Comparison of ENCODE assay signal across 8 mouse cellular contexts in the genomic region with DNA sequence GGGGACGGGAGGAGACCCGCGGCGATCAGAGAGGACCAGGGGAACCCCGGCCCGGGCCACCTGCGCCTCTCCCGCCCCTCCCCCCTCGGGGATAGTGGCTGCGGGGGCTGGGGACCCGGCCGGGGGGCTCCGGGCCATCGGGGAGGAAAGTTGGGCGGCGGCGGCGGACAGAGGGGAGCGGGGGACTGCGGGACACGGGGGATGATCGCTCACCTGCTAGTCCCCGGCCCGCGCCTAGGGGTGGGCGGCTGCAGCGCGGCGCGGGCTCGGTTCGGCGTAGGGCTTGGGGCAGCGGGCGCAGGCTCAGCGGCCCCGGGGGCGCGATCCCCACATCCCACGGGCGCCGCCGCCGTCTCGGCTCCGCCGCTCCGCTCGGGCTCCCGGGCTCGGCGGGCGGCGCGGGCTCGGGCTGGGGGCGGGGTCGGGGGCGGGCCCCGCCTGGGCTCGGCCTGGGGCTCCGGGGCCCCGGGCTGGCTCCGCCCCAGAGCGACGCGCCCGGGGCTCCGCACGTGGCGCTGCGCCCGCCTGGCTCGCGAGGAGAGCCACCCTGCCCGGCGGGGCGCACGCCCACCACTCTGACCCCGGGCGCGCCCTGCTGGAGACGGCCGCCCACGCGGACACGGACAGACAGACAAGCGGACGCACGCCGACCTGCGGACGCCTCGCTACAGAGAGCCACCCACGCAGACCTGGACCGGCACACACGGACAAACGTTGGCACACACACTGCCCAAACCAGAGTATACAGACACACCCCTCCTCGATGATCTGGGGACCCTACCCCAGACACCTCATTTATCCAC. TPM values are rescaled to one million over a fixed set of nuclear protein-coding genes. Genes with fewer than 3 reads are reported as not detected.
DNase-seq lines count a peak whose midpoint lies in the region; ATAC-seq lines count a peak whose summit lies in the region.

A gene (minus strand): TSS at position 381 of the 803 bp plus-strand sequence.

- peaks cover 8% of the 10 kb centered on the region; the same call in 1 of the 2 replicates for H3K4me1 ChIP-seq in kidney, embryonic 16.5 days (ENCODE audit: insufficient read depth, low read length)
- H3K4me1 ChIP-seq in midbrain, embryonic 16.5 days (ENCODE audit: control insufficient read depth, insufficient read depth, low read length): peaks cover 10% of the 10 kb centered on the region

- peak; percentile 89 for ATAC-seq in kidney, embryonic 16.5 days (ENCODE audit: low FRiP score, low TSS enrichment)
- ATAC-seq in midbrain, embryonic 16.5 days: peak; percentile 46; the same call in 1 of the 2 replicates
- ATAC-seq in frontal cortex, adult (ENCODE audit: low TSS enrichment): no peak

- H3K27me3 ChIP-seq in kidney, embryonic 16.5 days (ENCODE audit: insufficient read depth, low read length): peaks cover 83% of the 10 kb centered on the region
- peaks cover 75% of the 10 kb centered on the region for H3K27me3 ChIP-seq in midbrain, embryonic 16.5 days (ENCODE audit: control insufficient read depth, insufficient read depth, low read depth, low read length)

- H3K9ac ChIP-seq in kidney, embryonic 16.5 days (replicated peaks; ENCODE audit: low read length): peak within 1 kb of the TSS; percentile 57
- peak within 1 kb of the TSS; percentile 35 for H3K9ac ChIP-seq in midbrain, embryonic 16.5 days (ENCODE audit: low read depth, low read length)

- peak within 1 kb of the TSS; percentile 86 for H3K4me2 ChIP-seq in kidney, embryonic 16.5 days (replicated peaks; ENCODE audit: low read depth, low read length)
- H3K4me2 ChIP-seq in midbrain, embryonic 16.5 days (ENCODE audit: low read length): peak within 1 kb of the TSS; percentile 78

- DNase-seq in ovary, postnatal 36 days (ENCODE audit: low spot score): peak; percentile 31
- no peak for DNase-seq in ovary, postnatal 14 days (ENCODE audit: low spot score)
- no peak for DNase-seq in heart, adult 18-20 months
- no peak for DNase-seq in cerebellum, postnatal 4 days (ENCODE audit: low spot score in 2 of 2)
- DNase-seq in gastrocnemius, adult 8-10 months (ENCODE audit: low spot score in 2 of 2): no peak

- no peaks in the 10 kb centered on the region for H3K9me3 ChIP-seq in kidney, embryonic 16.5 days (ENCODE audit: low read length)
- no peaks in the 10 kb centered on the region for H3K9me3 ChIP-seq in midbrain, embryonic 16.5 days (replicated peaks; ENCODE audit: control insufficient read depth, low read length, poor library complexity, severe bottlenecking)

- no peak within 1 kb of the TSS for H3K27ac ChIP-seq in kidney, embryonic 16.5 days (ENCODE audit: low read length)
- no peak within 1 kb of the TSS for H3K27ac ChIP-seq in midbrain, embryonic 16.5 days (ENCODE audit: low read length)

- WGBS in kidney, embryonic 16.5 days: under 1% methylated on average over 68 of the region's 99 CpGs
- under 1% methylated on average over 53 of the region's 99 CpGs for WGBS in midbrain, embryonic 16.5 days

- no peaks in the 10 kb centered on the region for H3K36me3 ChIP-seq in kidney, embryonic 16.5 days (ENCODE audit: insufficient read depth, low read length)
- H3K36me3 ChIP-seq in midbrain, embryonic 16.5 days (ENCODE audit: control insufficient read depth, insufficient read depth, low read length): no peaks in the 10 kb centered on the region

- peak within 1 kb of the TSS; percentile 58 for H3K4me3 ChIP-seq in kidney, embryonic 16.5 days (ENCODE audit: low read length)
- peak within 1 kb of the TSS; percentile 49 for H3K4me3 ChIP-seq in midbrain, embryonic 16.5 days (ENCODE audit: low read depth, low read length)

RNA-seq across cellular contexts. Expression of the gene that starts here (rescaled TPM):
- total RNA-seq in heart, adult 18-20 months (2021): 100 to 1,000 TPM; 174 to 194 TPM
- 0.13 and 0.25 TPM in 2 replicates for polyA plus RNA-seq in kidney, embryonic 16.5 days (2015; fragmentation: Nextera tagmentation; extraction: Ambion mirVana)
- 0.29 and 0.40 TPM in 2 replicates for polyA plus RNA-seq in midbrain, embryonic 16.5 days (2015; fragmentation: Nextera tagmentation; extraction: Ambion mirVana)
- under 1 TPM; 0.05 to 0.17 (median 0.15) TPM for total RNA-seq in gastrocnemius, adult 8-10 months (2022)

Comparison
In these comparisons a context has a peak if more than half of its experiments do, and no peak if none do; other contexts are left out.
1. RNA of the gene that starts here (total RNA-seq): 174 to 194 TPM in heart, adult 18-20 months; 0.05 to 0.17 TPM in gastrocnemius, adult 8-10 months; every median in the first group is over 100 times any median in the second.
2. Peak in ATAC-seq, H3K4me3 ChIP-seq, H3K9ac ChIP-seq and H3K4me2 ChIP-seq in kidney, embryonic 16.5 days; RNA of the gene not detected or under 1 TPM.
3. Peak in ATAC-seq, H3K4me3 ChIP-seq, H3K9ac ChIP-seq and H3K4me2 ChIP-seq in midbrain, embryonic 16.5 days; RNA of the gene not detected or under 1 TPM.